Mouse (Mus musculus): ENCODE measurements around the gene Hspa12b.
"Not testable (repeated sequence)": the region's sequence is repeated elsewhere in the genome, so short reads cannot be mapped to it uniquely, and the experiment has no call there.

Gene Hspa12b

DNA sequence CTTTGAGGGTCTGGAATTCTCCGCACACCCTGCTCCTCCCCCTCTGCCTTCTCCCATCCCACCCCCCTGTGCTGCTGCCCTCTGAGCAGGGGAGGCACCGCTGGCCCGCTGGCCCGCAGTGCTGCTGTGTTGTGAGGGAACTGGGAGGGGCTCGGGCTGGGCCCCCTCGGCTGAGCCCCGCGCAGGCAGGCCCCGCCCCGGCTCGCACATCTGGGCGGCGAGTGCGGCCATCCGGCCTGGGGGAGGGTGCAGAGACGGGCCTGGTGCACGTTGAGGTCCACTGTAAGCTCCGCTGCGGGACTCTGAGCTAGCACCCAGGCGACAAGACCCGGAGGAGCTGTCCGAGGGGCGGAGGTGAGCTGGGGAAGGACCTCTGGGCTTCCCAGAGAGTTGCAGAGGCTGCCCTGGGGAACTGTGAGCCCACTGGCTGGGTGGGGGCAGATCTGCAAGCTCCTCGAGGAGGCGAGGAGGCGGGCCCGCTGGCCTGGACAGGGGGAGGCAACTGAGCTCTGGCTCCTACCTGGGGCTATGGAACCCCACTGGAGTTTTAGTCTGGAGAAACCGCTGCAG, at the start of gene Hspa12b:
Hspa12b (plus strand) TSS at position 120 of the 570 bp plus-strand sequence.
- no peak for DNase-seq (ENCODE audit: low spot score)

DNA sequence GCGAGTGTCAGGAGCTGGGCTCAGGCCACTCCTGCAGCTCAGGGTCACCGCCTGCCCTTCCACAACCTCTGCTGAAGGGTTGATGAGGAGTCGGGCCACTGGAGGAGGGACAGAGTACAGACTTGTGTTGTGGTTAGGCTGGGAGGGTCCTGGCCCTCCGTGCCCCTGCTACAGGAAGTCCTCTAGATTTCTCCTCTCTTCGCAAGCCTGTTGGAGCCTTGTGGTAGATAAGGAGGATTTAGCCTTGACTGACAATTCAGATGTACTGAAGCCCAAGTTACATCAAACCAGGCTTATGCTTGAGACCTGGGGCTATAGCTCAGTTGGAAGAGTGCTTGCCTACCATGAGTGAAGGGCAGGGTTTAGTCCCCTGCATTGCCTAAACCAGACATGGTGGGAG, 46.6 kb upstream of the Hspa12b start:
- no peak for DNase-seq (ENCODE audit: low spot score)

DNA sequence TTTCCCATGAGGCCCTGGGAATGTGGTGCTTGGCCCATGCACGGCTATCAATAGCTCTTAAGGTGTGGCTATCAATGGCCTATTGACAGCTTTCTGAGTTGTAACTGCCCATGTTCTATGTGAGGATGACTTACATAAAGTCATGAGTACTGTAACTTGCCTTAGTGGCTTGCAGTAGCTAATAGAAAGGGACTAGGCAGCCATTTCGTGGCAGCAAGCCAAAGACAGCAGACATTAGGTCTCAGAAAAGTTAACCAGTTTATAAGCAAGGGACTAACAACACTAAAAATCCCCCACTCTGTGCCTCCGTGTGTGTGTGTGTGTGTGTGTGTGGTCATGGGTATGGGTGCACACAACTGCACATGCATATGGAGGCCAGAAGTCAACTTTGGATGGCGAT, 42.9 kb upstream of the Hspa12b start:
- DNase-seq (ENCODE audit: low spot score) = no peak

DNA sequence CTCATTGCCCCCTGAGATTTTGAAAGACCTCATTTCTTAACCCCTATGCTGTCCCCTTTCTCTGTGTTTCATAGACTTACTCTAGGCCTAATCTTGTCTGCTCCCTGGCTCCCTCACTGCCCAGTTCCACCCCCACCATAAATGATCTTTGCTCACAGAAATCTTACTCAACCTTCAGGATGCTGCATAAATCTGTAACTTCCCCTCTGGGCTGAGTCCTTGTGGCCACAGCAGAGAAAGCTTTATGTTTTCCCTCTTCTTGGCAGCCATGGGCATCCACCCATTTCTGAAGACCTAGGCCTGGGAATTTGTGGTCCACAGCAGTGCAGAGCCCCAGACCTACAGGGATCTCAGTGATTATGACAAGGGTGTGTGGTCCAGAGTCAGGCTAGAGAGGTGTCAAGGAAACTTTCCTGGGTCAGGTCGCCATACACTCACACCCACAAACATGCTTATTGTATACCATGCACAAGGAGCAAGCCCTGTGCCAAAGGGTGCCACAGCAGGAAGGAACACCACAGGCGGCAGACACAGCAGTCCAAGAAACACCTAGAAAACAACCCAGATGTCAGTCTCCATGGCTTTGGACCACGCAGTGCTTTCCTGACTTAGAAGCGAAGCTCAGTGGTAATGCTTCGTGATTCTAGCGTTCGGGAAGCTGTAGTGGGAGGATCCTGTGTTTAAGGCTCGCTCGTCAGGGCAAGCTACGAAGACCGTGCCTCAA, 40.3 kb upstream of the Hspa12b start, which contains the start of gene Siglec1:
Siglec1 (minus strand) TSS at position 99 of the 724 bp plus-strand sequence.
- DNase-seq (ENCODE audit: low spot score) = no peak

DNA sequence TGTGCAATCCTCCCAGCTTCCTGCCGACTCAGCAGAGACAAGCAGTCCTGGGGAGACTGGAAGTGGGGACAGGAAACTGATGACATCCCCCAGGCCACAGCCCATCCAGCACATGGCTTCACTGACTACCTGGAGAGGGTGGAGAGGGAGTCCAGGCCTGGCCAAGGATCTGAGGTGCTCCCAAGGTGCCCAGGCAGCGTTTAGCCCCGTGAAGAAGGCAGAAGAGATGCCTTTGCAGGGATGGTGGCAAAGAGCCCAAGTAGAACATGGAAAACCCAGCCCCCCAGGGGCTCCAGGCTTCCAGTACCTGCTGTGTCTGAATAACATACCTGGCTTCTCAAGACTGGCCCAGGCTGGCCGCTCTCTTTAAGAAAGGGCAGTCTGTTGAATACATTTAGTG, 38.5 kb upstream of the Hspa12b start:
- no peak for DNase-seq (ENCODE audit: low spot score)

DNA sequence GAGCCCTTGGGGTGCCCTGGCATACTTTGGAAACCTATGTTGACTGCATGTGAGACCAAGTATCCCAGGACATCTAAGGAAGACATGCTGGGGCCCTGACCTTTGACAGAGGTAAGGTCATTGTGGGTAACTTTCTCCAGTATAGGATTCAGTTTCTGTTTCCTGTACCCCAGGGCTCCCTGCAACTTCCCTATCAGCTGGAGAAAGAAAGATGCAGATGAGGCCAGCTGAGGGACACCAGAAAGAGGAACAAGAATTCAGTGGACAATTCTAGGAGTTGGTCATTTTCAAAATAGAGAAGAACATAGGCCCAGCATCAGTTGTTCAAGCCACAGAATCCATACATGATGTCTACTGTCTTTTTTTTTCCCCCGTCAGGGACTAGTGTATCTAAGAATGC, 37.4 kb upstream of the Hspa12b start:
- DNase-seq (ENCODE audit: low spot score) = no peak

DNA sequence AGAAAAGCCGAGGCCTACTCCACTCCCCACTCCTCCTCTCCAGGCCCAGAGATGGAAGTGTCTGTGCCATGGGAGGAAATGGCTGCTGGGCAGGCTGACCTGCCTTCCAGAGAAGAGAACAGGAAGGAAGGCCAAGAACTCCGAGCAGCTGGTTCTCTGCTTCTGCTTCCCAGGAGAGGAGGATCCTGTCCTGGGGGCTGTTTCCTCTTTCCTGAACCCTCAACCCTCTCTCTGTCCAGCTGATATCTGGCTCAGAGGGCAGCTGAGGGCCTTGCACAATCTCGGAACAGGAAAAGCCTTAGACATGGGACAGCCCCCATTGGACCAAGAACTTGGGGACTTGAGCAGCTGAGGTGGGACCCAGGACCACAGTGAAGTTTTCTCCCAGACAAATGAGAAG, 36.2 kb upstream of the Hspa12b start:
- no peak for DNase-seq (ENCODE audit: low spot score)

DNA sequence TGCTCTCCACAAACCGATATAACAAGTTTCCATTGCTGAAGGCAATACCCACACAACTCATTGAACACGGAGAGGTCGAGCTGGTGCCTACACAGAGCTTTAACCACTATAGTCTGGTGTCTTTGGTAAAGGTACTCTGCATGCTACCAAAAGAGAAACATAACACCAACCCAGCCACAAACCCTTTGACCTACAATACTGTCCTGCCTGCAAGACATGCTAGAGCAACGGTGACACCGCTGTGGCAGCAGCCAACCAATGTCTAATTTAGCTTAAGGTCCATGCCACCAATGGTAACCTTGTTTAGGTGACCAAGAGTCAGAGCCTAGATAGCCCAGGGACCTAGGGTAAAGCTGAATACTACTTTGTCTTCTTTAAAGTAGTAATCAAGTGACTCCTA, 33.5 kb upstream of the Hspa12b start:
- no peak for DNase-seq (ENCODE audit: low spot score)

DNA sequence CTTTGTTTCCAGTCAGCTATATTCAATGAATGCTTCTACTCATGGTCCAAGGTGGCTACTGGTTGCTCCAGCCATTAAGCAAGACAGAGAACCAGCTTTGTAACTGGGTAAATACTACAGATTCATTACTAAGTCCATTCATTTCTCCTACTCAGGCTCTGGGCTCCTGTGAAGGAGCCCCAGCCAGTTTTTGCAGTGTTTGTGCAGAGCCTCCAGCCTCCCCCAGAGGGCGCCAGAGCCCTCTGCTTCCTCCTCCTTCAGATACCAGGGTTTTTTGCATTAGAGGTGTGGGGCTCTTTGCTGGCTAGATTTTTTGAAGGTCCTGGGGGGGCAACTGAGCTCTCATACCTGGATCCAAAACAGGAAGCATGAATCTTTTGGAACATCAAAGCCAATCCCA, 32.3 kb upstream of the Hspa12b start:
- peak; percentile 49 for DNase-seq (ENCODE audit: low spot score)

DNA sequence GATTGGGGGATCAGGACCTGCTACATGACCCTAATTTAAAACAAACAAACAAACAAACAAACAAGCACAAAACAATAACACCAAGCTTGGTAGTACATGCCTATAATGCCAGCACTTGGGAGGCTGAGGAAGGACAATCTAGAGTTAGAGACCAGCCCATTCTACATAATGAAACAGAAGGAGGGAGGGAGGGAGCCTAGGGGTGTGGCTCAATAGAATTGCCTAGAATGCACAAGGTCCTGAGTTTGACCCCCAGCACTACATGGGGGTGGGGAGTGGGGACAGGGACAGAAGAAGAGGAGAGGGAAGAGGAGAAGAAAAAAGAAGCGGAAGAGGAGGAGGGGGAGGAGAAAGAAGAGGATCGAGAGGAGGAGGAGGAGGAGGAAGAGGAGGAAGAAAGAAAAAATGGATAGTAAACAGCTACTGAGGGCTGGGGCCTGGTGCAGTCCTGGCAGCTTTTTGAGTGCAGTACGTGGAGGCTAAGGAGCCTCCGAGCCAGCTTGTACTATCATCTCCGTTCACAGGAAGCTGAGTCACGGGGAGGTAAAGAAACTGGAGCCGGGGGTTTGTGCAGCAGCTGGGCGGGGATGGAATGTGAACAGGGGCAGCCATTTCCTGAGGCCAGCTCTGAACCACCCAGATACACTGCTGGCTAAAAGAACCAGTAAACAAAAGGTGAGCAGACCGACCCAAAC, 30.8 kb upstream of the Hspa12b start:
- no peak for DNase-seq (ENCODE audit: low spot score)

DNA sequence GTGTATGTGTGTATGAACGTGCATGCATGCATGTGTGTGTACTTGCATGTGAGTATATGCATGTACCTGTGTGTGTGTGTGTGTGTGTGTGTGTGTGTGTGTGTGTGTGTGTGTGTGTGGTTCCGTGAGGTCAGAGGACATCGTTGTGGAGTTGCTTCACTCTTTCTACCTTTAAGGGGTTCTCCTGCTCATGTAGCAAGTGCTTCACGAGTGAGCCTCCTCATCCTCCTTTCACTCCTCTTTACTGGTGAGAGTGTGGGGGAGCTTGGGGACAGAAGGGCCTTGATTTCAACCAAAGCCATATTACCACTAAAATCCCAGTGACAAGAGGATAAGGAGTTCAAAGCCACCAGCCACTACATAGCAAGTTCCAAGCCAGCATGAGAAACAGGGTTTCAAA, 30.0 kb upstream of the Hspa12b start:
- no peak for DNase-seq (ENCODE audit: low spot score)

DNA sequence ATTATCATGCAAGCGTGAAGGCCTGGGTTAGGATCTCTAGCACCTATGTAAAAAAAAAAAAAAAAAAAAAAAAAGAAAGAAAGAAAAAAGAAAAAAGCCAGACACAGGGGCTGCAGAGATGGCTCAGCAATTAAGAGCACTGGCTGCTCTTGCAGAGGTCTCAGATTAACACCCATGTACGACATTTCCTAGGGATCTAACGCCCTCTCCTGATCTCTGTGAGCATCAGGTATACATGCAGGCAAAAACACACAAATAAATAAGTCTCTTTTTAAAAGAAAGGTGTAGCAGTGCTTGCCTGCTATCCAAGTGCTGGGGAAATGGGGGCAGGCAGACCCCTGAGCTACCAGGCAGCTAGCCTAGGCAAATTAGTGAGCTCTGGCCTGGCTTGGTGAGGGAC, 25.6 kb upstream of the Hspa12b start:
- DNase-seq (ENCODE audit: low spot score) = no peak

DNA sequence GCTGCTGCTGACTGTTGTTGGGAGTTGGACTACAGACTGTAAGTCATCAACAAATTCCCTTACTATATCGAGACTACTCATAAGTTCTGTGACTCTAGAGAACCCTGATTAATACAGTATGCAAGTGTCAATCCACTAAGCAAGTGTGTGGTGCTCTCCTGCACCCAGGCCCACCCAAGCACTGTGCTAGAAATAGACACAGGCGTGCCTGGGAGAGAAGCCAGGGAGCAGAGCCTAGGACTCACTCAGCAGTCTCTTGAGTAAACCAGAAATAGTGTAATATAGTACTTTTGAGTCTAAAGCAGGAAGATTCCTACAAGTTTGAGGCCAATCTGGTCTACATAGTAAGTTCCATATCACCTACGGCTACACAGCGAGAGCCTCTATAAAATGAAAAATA, 23.1 kb upstream of the Hspa12b start:
- DNase-seq (ENCODE audit: low spot score) = no peak

DNA sequence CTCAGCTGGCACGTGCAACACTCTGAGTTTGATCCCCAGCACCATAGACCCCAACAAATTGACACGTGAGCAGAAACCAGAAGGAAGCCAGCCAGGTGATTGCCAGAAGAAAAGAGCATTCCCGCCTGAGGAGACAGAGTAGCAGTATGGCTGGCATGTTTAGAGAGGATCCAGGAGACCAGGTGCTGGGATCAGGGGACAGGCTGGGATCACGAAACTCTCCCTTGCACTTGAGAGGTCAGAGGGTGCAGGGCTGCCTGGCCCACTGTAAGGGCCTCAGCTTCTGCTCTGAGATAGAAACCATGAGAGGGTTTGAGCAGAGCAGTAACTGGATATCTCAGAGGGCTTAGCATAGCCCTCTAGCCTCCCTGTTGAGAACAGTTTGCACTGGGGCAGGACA, 22.0 kb upstream of the Hspa12b start:
- not testable (repeated sequence) for DNase-seq (ENCODE audit: low spot score)

DNA sequence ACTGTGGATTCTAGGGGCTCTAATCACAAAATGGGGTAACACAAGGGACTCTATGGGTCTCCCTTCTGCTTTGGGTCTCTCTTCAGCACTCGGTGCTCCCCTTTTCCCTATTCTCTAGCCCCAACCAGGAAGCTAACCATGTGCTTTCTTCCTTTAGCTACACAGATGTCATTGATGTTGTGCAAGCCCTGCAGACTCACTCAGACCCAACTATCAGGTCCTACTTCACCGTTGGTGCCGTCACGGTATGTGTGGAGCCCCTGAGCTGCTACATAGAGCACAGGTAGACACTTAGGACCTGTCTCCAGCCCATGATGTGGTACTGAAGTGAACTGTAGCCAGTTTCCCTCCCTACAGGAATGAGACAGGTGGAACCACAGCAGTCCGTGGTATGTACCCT, 21.1 kb upstream of the Hspa12b start:
- no peak for DNase-seq (ENCODE audit: low spot score)

DNA sequence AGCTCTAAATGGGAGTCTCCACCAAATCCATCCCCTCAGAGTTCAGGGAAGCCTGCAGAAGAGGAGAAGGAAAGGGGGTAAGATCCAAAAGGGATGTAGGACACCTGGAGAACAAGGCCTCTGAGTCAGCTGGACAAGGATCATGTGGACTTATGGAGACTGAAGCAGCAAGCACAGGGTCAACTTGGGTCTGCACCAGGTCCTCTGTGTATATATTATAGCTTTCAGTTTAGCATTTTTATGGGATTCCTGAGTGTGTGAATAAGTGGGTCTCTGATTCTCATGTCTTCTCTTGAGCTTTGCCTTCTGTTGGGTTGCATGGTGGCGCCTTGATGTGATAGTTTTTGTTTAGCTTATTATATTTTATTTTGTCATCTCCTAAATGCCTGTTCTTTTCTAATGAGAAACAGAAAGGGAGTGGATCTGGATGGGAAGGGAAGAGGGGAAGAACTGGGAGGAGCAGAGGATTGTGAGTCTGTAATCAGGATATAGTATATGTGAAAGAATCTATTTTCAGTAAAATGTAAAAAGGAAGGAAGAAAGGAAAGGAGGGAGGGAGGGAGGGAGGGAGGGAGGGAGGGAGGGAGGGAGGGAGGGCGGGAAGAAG, 8.0 kb upstream of the Hspa12b start:
- no peak for DNase-seq (ENCODE audit: low spot score)

DNA sequence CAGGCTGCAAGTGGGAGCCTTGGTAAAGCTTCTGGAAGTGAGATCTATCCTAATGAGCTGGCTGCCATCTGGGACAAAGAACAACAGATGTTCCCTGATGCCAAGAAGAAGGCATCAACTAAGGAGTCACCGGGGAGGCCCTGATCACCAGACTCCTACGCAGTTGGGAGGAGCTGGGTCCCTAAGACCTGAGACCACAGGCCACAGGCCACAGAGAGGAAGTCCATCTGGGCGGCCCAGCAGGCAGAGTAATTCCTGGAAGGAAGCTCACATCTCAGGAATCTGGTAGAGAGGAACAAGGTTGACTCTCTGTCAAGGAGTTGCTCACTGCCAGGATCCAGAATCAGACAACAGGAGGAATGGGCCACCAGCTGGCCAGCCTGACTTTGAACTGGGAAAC, 2.9 kb upstream of the Hspa12b start:
- no peak for DNase-seq (ENCODE audit: low spot score)

DNA sequence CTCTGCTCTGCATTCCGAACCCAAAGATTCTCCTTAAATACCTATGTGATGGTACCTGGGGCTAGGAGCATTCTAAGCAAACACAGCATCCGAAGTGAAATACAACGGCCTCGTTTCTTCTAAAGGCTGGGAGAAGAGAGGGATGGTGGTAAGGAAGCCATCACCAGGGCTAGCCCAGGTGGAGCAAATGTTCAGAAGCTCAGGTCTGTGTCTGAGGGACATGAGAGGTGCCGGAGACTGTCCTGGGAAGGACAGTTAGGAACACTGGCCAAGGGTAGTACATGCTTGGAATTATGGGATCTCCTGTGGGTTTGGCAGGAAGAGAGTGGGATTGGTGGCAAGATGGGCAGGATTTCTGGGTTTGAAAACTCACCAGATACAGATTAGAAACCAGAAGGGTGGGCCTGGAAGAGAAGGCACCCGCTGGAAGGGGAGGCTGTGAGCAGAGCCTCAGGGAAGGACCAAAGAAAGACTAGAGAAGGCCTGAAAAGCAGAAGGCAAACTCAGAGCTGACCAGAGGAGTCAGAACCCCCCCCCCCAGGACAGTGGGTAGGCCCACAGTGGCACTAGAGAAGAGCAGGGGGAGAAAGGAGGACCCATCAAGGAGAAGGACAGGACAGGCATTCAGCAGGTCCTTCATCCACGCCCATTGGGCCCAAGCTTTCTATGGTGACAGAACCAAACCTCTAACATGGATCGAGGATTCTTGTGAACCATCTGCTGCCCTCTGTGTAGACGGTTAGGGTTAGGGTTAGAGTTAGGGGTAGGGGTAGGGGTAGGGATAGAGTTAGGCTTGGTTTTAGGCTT, 1.7 kb upstream of the Hspa12b start:
- DNase-seq (ENCODE audit: low spot score) = no peak

DNA sequence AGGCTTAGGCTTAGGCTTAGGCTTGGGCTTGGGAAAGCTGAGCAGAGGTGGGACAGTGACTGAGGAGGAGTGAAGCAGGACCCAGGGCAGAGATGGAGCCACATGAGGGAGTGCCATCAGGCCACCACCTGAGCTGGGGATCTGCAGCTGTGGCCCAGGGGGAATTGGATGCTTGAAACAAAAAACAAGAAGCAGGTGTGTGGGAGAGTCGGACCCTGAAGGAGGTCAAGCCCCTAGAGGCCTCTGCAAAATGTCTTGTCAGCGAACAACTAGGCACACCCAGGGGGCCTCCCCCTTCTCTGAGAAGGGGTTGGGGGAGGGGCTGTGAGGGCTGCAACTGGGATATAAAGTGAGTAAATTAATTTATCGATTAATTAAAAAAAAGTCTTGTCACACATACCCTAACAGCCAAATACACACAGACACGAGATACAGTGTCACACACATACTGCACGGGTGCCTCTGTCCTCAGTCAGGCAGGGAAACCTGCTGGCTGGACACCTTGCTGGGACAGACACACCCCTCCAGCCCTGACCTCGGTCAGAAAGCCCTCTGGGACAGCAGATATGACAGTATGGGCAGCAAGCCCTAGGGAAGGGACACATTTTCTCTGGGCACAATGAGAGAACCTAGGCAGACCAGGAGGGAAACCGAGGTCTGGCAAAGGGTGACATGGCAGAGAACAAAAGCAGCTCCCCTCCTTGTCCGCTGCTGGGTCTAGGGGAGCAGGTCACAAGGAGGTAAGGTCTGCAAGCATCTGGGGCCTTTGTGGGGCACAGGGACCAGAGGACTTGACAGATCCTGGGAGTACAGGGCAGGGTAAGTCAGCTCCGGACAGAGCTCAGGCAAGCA, 890 bp upstream of the Hspa12b start:
- no peak for DNase-seq (ENCODE audit: low spot score)

DNA sequence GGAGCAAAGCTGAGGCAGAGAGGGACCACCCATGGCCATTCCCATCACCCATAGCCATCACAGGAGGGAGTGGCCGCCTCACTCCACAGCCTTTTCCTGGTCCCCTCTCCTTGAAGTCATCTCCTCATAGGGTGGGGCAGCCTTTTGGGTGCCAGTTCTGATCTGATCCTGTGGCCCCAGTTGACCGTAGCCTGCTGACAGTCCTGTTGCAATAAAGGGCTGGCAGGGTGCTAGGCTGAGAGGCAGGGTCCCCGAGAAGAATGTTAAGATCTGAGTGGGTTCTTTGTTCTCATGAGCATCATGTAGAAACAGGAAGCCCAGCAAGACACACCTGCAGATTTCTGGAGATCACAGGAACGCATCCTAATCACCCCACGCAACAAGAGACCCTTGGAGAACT, 1.1 kb downstream of the Hspa12b start:
- peak; percentile 4 for DNase-seq (ENCODE audit: low spot score)

DNA sequence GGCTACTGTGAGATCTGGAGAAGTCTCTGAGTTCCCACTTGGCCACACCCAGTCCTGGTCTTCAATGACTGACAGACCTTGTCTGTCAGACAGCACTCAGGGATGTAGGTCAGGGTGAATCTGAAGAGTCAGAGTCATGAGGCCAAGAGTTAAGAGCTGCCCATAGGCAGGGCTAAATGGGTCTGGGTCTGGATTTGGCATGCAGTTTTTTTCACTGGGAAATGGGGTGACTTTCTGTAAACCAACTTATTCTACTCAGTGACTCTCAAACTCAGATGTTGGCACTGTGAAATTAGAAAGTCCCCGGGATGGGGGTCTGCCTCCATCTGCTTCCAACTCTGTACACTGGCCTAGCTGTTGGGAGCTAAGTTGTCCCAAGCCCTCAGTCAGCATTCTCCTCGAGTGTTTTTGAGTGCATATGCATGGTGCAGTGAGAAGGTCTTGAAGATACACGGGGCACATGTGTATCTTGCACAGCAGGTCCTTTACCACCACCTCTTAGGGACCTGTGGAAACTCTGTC, 1.6 kb downstream of the Hspa12b start:
- DNase-seq (ENCODE audit: low spot score) = no peak
